Mouse (Mus musculus) liver, embryonic 13.5 days (tissue): ENCODE data around the gene Rtn4rl1. TPM values are rescaled to one million over a fixed set of nuclear protein-coding genes. Genes with fewer than 3 reads are reported as not detected.

ENCODE experiments used
- ATAC-seq: fragments of 200-750 bp; cut with Nextera tagmentation; 2 replicates; pipeline ENCODE4 v1.8.0; 2017; ENCODE audit warnings: low read depth, mild to moderate bottlenecking, moderate number of reproducible peaks, moderate library complexity
- DNase-seq: peaks from one replicate; pipeline ENCODE4 v3.0.0; 2022
- H3K27ac ChIP-seq: fragments of 300-500 bp; sonication (generic); 2 replicates; pipeline ENCODE4 v1.5.1; 2015; ENCODE audit warnings: moderate library complexity, mild to moderate bottlenecking, inconsistent platforms
- H3K27me3 ChIP-seq: fragments of 300-500 bp; sonication (generic); 2 replicates; pipeline ENCODE4 v1.6.1; 2015; ENCODE audit warnings: mild to moderate bottlenecking, inconsistent platforms
- H3K36me3 ChIP-seq: fragments of 300-500 bp; sonication (generic); 2 replicates; pipeline ENCODE4 v1.6.1; 2015; ENCODE audit warnings: mild to moderate bottlenecking, inconsistent platforms
- H3K4me1 ChIP-seq: fragments of 300-500 bp; sonication (generic); replicated peaks from 2 replicates; pipeline ENCODE4 v1.6.1; 2015; ENCODE audit warnings: inconsistent platforms
- H3K4me2 ChIP-seq: fragments of 300-500 bp; sonication (generic); 2 replicates; pipeline ENCODE4 v1.6.1; 2015; ENCODE audit warnings: inconsistent platforms, mild to moderate bottlenecking, moderate library complexity
- H3K4me3 ChIP-seq: fragments of 300-500 bp; sonication (generic); replicated peaks from 2 replicates; pipeline ENCODE4 v1.5.1; 2015; ENCODE audit warnings: mild to moderate bottlenecking, inconsistent platforms
- H3K9ac ChIP-seq: fragments of 300-500 bp; sonication (generic); 2 replicates; pipeline ENCODE4 v1.6.1; 2015; ENCODE audit warnings: mild to moderate bottlenecking, inconsistent platforms
- H3K9me3 ChIP-seq: fragments of 300-500 bp; sonication (generic); replicated peaks from 2 replicates; pipeline ENCODE4 v1.6.1; 2016; ENCODE audit warnings: inconsistent platforms
- WGBS: fragments of 180-500 bp; shearing (Covaris S2); methylation state at CpG from one replicate; pipeline ENCODE4 v1.1.7; 2015; ENCODE audit not compliant: insufficient replicate concordance; 5-methylcytosine and 5-hydroxymethylcytosine counted together
- microRNA counts: library from miRNA; unstranded; fragments of <30 nt; microRNA quantifications from one replicate; lab custom pipeline; 2016
- microRNA-seq: library from miRNA; unstranded; fragments of <30 nt; microRNA quantifications from one replicate; pipeline ENCODE4, GENCODE M21; 2016
- polyA plus RNA-seq: library from polyadenylated mRNA; unstranded; fragments of >200 nt; fragmentation: Nextera tagmentation; extraction: Ambion mirVana; gene quantifications from 2 replicates; pipeline ENCODE4 v1.2.1, GENCODE M21; 2015

Gene Rtn4rl1
- polyA plus RNA-seq, 1 experiment from 2014 or later, result 0.78 TPM

GRCm38 (mm10) chr11:75311751-75312150 lies 118.2 kb downstream of the Rtn4rl1 start:
- ATAC-seq (no peak), DNase-seq (no peak)
- no peaks in the 10 kb centered on the region for H3K9me3 ChIP-seq
- peaks cover 97% of the 10 kb centered on the region for H3K36me3 ChIP-seq
- 90% methylated on average over 6 of the region's 6 CpGs for WGBS
- no peak overlapping the region for H3K27ac ChIP-seq
- H3K27me3 ChIP-seq, result no peaks in the 10 kb centered on the region
- peaks cover 12% of the 10 kb centered on the region for H3K4me1 ChIP-seq
- no peak overlapping the region for H3K4me2 ChIP-seq
- no peak overlapping the region for H3K4me3 ChIP-seq
- no peak overlapping the region for H3K9ac ChIP-seq

DNA sequence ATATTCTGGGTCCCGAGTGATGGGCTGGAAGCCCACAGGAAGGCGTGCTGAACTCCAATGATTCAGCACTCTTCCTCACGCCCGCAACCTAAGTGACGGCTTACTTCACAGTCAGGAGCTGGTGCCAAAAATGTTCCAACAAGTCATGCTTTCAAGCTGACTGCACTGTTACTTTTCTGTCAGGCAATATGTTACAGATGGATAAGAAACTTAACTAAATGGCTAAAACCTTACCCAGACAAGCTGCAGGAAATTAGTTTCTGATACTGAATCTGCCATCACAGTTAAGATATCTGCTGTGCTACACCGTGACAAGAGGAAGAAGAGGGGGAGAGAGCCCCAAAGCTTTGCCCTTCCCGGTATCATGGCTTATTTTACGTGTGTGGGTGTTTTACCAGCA lies 120.3 kb downstream of the Rtn4rl1 start:
- H3K9ac ChIP-seq, result no peak overlapping the region
- DNase-seq (no peak), ATAC-seq (peak; percentile 65)
- 37% methylated on average over 8 of the region's 8 CpGs for WGBS
- H3K4me3 ChIP-seq, result no peak overlapping the region
- no peak overlapping the region for H3K4me2 ChIP-seq
- peaks cover 20% of the 10 kb centered on the region for H3K4me1 ChIP-seq
- H3K27me3 ChIP-seq, result no peaks in the 10 kb centered on the region
- H3K36me3 ChIP-seq, result peaks cover 97% of the 10 kb centered on the region
- peak overlapping the region; percentile 43; the same call in 1 of the 2 replicates for H3K27ac ChIP-seq
- no peaks in the 10 kb centered on the region for H3K9me3 ChIP-seq

MicroRNAs encoded within 50 kb of the gene (microRNA counts, 519-probe panel; counts per million panel counts)
- microRNA mmu-miR-132 (lab: Ali Mortazavi, UCI) (114 counts per million), microRNA mmu-miR-212 (lab: Ali Mortazavi, UCI) (114 counts per million)

Small RNAs within 50 kb of the gene (microRNA-seq; reads per million reads assigned to microRNA genes)
- gene Mir132 (152 reads per million, percentile 56 among the genes with 10 or more reads in this experiment), gene Mir212 (12.0 reads per million, percentile 26 among the genes with 10 or more reads in this experiment)

Other genes with a start within 250 kb of the Rtn4rl1 start
- gene Hic1, start 24.3 kb upstream of the Rtn4rl1 start, polyA plus RNA-seq, result 1.2 and 1.5 TPM in 2 replicates
- 13.3 and 13.4 TPM in 2 replicates for gene Ovca2, start 14.9 kb upstream of the Rtn4rl1 start, polyA plus RNA-seq
- 13.8 and 15.8 TPM in 2 replicates for gene Dph1, start 2.5 kb upstream of the Rtn4rl1 start, polyA plus RNA-seq
- gene Rpa1, start 154.5 kb downstream of the Rtn4rl1 start, polyA plus RNA-seq, result 113 and 137 TPM in 2 replicates
- gene Smyd4, start 154.7 kb downstream of the Rtn4rl1 start, polyA plus RNA-seq, result 5.1 and 6.6 TPM in 2 replicates
- 179 and 181 TPM in 2 replicates for gene Serpinf1, start 228.9 kb downstream of the Rtn4rl1 start, polyA plus RNA-seq
- gene Serpinf2, start 245.8 kb downstream of the Rtn4rl1 start, polyA plus RNA-seq, result 372 and 430 TPM in 2 replicates